Mouse (Mus musculus) heart, adult 18-20 months (tissue): ENCODE data around the gene Sycp3. TPM values are rescaled to one million over a fixed set of nuclear protein-coding genes. Genes with fewer than 3 reads are reported as not detected.
"Not testable (repeated sequence)": the region's sequence is repeated elsewhere in the genome, so short reads cannot be mapped to it uniquely, and the experiment has no call there.

Source experiments
- DNase-seq, 2 experiments: peaks; one replicate each; pipeline ENCODE4 v3.0.0; 2021 to 2022; ENCODE audit warnings: mixed read lengths in 1 of 2
- total RNA-seq, 2 experiments: library from RNA; stranded (reverse); gene quantifications; 2 replicates each; pipeline ENCODE4 v1.2.3; 2021

Gene Sycp3
- total RNA-seq, 2 experiments from 2014 or later: 0.41 TPM; not detected in 1

DNA sequence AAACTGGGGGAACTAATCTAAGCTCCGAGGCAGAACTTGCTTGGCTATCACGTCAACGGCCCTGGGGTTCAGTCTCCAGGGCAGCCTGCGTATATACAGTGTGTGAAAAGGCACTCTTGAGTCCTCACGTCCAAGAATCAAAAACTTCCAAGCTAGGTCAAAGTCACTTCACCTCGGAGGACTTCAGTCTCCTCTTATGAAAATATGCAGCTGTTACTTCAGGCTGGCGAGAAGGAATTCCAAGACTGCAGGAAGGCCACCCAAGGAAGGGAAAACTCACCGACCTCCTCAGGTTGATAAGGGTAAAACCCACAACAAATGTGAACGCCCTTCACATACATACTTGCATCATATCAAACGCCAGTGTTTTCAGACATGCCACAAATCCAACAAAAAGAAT, 42.0 kb downstream of the Sycp3 start:
- no peak for DNase-seq

DNA sequence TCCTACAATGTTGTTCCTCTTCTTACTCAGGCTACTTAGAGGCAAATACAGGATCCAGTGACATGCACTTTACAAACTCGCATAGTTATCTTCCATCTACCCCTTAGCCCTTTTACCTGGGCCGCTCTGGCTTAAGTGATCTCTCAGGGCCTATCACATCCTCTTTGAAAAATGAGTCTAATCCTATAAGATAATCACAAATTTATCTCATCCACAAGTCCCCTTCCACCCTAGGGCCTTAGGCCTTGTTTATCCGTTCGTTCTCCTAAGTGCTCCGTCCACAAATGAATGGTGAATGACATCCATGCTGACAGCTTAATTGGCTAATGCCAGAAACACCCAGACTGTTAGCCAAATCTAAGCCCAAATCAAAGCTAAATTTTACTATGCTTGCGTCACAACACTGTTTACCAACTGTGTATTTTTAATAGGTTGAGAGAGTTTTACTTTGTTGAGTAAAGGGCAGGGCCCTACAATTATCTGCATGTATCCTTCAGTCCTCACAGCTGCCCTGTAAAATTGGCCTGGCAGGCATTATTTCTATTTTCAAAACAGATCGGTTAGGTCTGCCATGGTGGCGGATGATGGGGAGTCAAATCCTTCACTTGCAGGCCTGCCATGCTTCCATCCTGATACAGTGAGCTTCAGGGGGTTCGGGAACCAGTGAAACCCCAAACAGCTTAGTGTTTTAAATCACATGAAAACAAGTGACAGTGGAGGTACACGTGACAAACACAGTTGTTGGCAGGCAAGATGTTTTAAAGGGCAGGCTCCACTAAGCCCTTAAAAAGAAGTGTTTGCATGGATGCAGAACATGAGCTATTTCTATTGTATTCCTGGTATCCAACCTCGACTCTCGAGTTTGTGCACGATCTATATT, 42.8 kb downstream of the Sycp3 start:
- DNase-seq: peak; percentile 39 to 60

DNA sequence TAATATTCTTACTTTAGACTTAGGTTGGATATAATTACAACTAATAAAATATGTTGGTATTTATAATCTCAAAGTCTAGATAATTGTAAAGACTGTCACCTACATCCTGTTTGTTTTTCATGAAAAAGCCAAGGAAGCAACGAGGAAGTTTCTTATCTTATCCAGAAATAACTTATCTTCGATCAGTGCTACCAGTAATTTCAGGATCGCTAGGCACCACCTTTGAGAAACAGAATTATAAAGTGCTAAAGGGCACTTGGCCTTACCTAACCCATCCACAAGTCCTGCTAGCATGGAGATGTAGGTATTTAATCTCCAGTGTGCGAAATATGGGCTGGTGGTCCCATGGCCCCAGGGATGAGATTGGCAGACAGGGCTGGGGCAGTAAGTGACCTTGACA, 43.5 kb downstream of the Sycp3 start:
- DNase-seq: no peak

DNA sequence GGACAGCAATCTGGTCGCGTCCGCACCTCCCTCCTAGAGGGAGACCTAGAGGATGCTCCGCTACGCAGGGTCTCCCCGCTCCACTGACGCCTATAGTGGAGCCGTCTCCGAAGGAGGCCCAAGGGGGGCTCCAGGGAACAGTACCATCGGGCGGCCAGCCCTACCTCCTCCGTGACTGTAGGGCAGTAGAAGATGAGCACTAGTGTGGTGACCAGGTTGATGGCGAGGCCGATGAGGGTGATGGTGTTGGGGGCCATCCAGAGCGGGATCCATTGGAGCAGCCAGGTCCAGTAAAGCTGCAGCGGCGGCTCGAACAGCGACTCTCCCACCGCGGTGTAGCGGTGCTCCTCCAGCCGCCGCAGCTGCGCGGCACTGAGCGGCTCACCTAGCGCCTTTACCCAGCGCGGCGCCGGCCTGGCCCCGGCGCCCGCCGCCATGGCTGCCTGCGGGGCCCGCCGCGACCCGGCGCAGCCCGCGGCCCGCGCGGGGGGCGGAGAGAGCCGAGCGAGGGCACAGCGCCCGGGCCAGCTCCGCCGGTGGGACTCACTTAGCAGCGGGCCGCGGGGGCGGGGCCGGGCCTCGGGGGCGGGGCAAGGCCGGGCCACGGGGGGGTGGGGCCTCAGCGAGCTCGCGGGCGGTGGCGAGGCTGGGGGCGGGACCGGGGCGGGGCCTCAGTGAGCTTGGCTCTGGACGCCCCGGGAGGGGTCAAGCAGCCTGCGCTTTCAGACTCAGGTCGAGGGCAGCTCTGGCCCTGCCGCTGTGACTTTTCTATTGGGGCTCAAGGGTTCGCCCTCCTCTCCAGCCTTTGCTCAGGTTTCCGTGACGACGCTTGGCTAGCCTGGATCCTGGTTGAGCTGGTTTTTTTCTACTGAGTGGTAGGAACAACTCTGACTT, 44.3 kb downstream of the Sycp3 start, which contains the start of gene Chpt1:
Gene Chpt1 (minus strand): TSS at position 653 of the 894 bp plus-strand sequence.
- peak; percentile 91 to 93 for DNase-seq

GRCm38 (mm10) chr10:88504481-88504880, 45.1 kb downstream of the Sycp3 start:
- DNase-seq: no peak

DNA sequence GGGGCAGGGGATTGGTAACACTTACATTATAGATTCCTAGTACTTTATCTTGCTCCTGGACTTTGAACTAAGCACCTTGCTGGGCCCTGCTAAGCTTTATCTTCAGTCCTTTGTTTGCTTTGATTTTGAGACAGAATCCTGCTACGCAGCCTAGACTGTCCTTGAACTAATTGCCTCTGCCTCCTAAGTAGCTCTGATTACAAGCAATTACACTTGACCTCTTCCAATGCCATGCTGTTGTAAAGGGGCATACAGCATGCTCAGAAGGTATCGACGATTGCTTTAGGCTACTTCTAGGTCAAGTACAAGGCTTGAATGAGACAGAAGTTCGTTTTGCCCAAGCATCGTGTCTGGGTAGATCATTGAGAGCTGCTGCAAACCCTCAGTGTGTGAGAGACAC, 45.9 kb downstream of the Sycp3 start:
- DNase-seq: no peak

GRCm38 (mm10) chr10:88507691-88508143, 48.3 kb downstream of the Sycp3 start:
- no peak for DNase-seq

GRCm38 (mm10) chr10:88510503-88511271, 51.3 kb downstream of the Sycp3 start:
- peak; percentile 81 to 86 for DNase-seq

DNA sequence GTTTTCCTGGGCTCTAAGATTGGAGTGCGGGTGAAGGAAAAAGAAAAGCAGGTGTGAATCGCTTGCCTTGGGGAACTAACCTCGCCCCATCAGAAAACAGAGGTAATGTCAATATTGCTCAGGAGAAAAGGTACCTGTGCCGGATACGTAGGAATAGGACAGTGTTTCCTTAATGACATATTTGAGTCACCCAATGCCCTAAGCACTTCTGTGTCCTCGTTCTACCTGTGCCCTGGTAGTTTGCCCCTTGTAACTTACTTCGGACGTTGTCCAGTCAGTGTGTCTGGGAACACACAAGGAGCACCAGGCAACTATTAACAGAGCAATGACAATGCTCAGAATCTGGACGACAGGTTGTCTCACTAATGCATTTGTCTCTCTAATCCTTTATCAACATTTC, 52.0 kb downstream of the Sycp3 start:
- DNase-seq: no peak

- no peak for DNase-seq
Observed at GRCm38 (mm10) chr10:88513574-88514135, 54.3 kb downstream of the Sycp3 start.

DNA sequence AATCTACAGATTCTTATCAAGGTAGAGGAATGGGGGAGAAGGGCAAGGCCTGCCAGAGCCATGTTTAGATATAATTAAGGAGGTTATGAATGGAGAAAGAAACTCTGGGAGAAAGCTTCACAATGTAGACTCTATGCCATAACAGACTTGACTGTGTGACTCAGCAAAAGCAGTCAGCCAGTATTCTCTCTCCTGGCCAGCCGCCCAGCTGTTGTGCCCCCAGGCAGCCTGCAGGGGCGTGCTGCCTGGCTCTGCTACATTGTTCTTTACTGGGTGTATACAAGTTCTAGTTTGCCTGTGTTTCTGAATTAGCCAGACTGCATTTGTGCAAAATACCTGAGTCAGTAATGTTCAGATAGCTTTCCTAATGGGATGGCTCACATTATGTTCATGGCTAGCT, 55.1 kb downstream of the Sycp3 start:
- DNase-seq: peak; percentile 67 to 73

- DNase-seq: not testable (repeated sequence)
Observed at GRCm38 (mm10) chr10:88515049-88515448, 55.7 kb downstream of the Sycp3 start.

DNA sequence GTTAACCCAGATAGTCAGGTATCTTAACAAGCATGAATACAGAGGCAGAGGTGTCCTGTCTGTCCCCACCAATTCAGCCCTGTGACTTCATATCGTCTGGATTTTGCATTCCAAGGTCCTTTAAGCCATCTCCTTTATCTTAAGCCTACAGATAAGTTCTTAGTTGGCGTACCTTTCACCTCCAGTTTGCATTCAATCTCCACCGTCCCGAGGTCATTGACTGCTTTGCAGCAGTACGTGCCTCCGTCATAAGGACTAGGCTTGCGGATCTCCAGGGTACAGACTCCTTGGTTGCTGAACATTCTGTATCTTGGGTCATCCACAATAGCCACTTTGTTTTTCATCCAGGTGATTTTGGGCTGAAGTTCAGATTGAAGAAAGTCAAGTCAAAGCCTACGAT, 63.4 kb downstream of the Sycp3 start:
- no peak for DNase-seq

Other genes with a start within 250 kb of the Sycp3 start
- 1 to 10 TPM; 2.9 to 4.2 TPM for gene Dram1, start 80.5 kb upstream of the Sycp3 start, total RNA-seq
- 10 to 100 TPM; 25.5 to 25.9 TPM for gene Gnptab, start 80.4 kb upstream of the Sycp3 start, total RNA-seq
- gene Chpt1, start 44.5 kb downstream of the Sycp3 start, total RNA-seq: 100 to 1,000 TPM; 329 to 344 TPM
- under 1 TPM; 0.37 to 0.75 TPM for gene Mybpc1, start 145.6 kb downstream of the Sycp3 start, total RNA-seq
- gene Spic, start 225.4 kb downstream of the Sycp3 start, total RNA-seq: under 1 TPM in 1 of 2 experiments, not detected in 1; 0.90 TPM